Mouse (Mus musculus) forebrain, embryonic 11.5 days (tissue): Measurements from ENCODE around the gene Cstad. TPM values are rescaled to one million over a fixed set of nuclear protein-coding genes. Genes with fewer than 3 reads are reported as not detected.

Source experiments
- ATAC-seq: fragments of 200-750 bp; cut with Nextera tagmentation; replicated peaks from 2 replicates; pipeline ENCODE4 v1.8.0; 2017; ENCODE audit warnings: moderate TSS enrichment; ENCODE audit not compliant: low FRiP score
- DNase-seq: peaks from one replicate; pipeline ENCODE4 v3.0.0-alpha.2; 2017; ENCODE audit warnings: low spot score
- H3K27ac ChIP-seq: fragments of 300-500 bp; sonication (generic); 2 replicates; pipeline ENCODE4 v1.5.1; 2014; ENCODE audit warnings: low read depth, low read length
- H3K27me3 ChIP-seq: fragments of 300-500 bp; sonication (generic); 2 replicates; pipeline ENCODE4 v1.6.1; 2014; ENCODE audit warnings: mild to moderate bottlenecking, low read length, mixed read lengths; ENCODE audit not compliant: control insufficient read depth, insufficient read depth
- H3K36me3 ChIP-seq: fragments of 300-500 bp; sonication (generic); 2 replicates; pipeline ENCODE4 v1.6.1; 2014; ENCODE audit warnings: mild to moderate bottlenecking, low read length, moderate library complexity, mixed read lengths; ENCODE audit not compliant: control insufficient read depth, insufficient read depth
- H3K4me1 ChIP-seq: fragments of 300-500 bp; sonication (generic); replicated peaks from 2 replicates; pipeline ENCODE4 v1.6.1; 2014; ENCODE audit warnings: low read length, mixed read lengths; ENCODE audit not compliant: control insufficient read depth, insufficient read depth
- H3K4me2 ChIP-seq: fragments of 300-500 bp; sonication (generic); 2 replicates; pipeline ENCODE4 v1.6.1; 2014; ENCODE audit warnings: low read depth, mild to moderate bottlenecking, low read length, moderate library complexity, mixed read lengths; ENCODE audit not compliant: severe bottlenecking
- H3K4me3 ChIP-seq: fragments of 300-500 bp; sonication (generic); 2 replicates; pipeline ENCODE4 v1.5.1; 2014; ENCODE audit warnings: low read depth, low read length
- H3K9ac ChIP-seq: fragments of 300-500 bp; sonication (generic); 2 replicates; pipeline ENCODE4 v1.6.1; 2014; ENCODE audit warnings: low read length
- H3K9me3 ChIP-seq: fragments of 300-500 bp; sonication (generic); 2 replicates; pipeline ENCODE4 v1.6.1; 2016; ENCODE audit warnings: low read length, mixed read lengths; ENCODE audit not compliant: control insufficient read depth
- WGBS: fragments of 180-500 bp; shearing (Covaris S2); extraction: QIAGEN DNeasy Blood & Tissue Kit; methylation state at CpG from one replicate; pipeline ENCODE4 v1.1.7; 2014; 5-methylcytosine and 5-hydroxymethylcytosine counted together
- polyA plus RNA-seq: library from polyadenylated mRNA; unstranded; fragments of >200 nt; fragmentation: Nextera tagmentation; extraction: Ambion mirVana; gene quantifications from 2 replicates; pipeline ENCODE4 v1.2.1, GENCODE M21; 2014

The Cstad gene
- polyA plus RNA-seq, 1 experiment from 2014 or later: 0.71 TPM

DNA sequence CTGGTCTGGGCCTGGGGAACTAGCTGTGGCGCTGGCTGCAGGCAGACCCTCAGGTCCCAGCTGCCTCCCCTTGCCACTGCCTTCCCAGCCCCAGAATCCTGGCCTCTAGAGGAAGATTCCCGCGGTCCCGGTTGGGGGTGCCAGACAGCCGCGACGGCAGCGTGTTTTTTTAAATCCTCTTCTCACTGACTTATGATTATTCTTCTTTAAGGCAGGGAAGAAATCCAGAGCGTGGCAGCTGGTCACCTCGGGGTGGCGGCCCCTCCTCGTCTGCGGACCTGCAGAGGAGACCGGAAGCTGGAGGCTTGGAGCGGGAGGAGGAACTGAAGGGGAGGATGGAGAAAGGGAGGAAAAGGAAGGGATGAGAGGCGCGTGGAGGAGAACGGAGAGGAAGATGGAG is 18.7 kb downstream of the Cstad start:
- ATAC-seq (peak; percentile 66), DNase-seq (peak; percentile 78)
- Histone ChIP-seq H3K27ac (peak overlapping the region; percentile 74; the same call in 1 of the 2 replicates), H3K36me3 (no peaks in the 10 kb centered on the region), H3K4me2 (peak overlapping the region; percentile 40), H3K9ac (peak overlapping the region; percentile 64), H3K27me3 (no peaks in the 10 kb centered on the region), H3K4me3 (no peak overlapping the region; the same call in 1 of the 2 replicates), H3K4me1 (peaks cover 13% of the 10 kb centered on the region), H3K9me3 (no peaks in the 10 kb centered on the region)
- WGBS: 2% methylated on average over 18 of the region's 18 CpGs

DNA sequence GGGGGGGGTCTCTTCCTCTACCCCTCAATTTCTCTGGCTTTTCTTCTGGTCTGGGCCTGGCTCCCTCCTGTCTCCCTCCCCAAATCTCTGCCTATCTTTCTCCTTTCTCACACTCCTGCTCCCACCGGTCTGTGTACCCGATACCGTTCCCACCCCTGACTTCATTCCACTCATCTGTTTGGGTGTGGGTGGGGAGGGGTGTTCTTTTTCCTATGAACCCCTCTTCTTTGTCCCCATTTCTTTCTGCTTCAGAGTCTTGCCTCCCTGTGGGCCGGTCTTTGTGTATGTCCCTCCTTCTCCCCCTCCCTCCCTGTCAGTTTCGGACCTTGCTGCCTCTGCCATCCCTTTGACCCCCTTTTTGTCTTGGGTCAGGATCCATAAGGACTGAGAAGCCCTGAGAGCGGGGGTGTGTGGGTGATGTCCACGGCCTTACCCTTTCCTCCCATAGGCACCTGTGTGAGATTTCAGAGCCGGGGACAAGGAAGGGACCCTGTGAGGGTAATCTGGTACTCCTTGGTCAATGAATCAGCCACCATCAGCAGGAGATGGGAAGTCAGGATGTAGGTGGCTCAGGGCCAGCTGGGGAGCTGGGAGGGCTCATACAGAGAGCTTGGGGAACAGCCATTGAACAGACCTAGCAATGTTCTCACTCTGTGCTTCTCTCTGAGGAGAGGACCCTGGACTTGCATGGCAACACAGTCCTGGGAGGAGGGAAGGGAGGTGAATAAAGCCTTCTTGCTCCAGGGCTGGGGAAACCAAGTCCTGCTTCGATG is 19.5 kb downstream of the Cstad start:
- Histone ChIP-seq H3K36me3 (no peaks in the 10 kb centered on the region), H3K4me1 (peaks cover 13% of the 10 kb centered on the region), H3K4me3 (no peak overlapping the region; the same call in 1 of the 2 replicates), H3K27me3 (no peaks in the 10 kb centered on the region), H3K4me2 (peak overlapping the region; percentile 40), H3K9me3 (no peaks in the 10 kb centered on the region), H3K27ac (peak overlapping the region; percentile 74), H3K9ac (peak overlapping the region; percentile 64)
- peak; percentile 47 for DNase-seq
- 26% methylated on average over 9 of the region's 9 CpGs for WGBS
- 0 out of 2 replicates have a peak, but pooled peaks have one; percentile 34 for ATAC-seq

DNA sequence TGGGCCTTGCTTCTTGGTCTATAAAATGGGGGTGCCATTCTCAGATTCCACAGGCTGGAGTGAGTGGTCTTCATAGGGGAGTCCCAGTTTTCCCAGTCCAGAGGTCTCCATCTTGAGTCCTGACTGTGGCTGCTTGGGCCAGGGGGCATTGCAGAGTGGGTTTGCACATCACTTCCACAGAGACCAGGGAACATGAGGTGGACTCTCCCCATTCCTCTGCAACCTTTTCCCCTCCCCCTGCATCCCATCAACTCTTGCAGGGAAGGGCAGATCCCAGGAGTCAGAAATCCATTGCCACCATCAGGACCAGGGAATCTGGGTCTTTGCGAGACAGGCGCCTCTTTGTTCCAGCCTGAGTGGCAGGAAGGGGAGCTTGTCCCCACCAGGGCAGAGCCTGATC is 21.0 kb downstream of the Cstad start:
- WGBS: 81% methylated on average over 2 of the region's 2 CpGs
- peaks cover 13% of the 10 kb centered on the region for H3K4me1 ChIP-seq

DNA sequence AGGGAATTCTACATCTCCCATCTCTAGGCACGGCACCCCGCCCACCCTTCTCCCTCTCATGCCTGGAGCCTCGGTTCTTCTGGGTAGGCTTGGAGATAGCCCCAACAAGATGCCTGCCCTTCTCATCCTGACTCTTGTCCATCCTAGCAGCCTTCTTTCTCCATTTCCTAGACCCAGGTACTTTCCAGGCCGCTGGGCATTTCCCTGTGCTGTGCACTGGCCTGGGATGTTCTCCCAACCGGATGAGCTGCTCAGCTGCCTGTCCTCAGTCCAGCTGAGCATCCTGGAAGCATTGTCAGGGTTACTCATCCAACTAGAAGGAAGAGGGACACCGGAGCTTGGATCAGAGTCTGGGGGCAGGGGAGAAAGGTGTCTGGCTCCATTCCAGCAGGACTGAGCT is 21.6 kb downstream of the Cstad start:
- WGBS: 84% methylated on average over 6 of the region's 6 CpGs
- Histone ChIP-seq H3K27me3 (no peaks in the 10 kb centered on the region), H3K4me3 (no peak overlapping the region), H3K27ac (no peak overlapping the region), H3K9me3 (no peaks in the 10 kb centered on the region), H3K4me1 (peaks cover 13% of the 10 kb centered on the region), H3K4me2 (no peak overlapping the region), H3K9ac (no peak overlapping the region), H3K36me3 (no peaks in the 10 kb centered on the region)
- DNase-seq (no peak), ATAC-seq (no peak)

More for the DNA sequence above, 21.0 kb downstream of the Cstad start:
- ATAC-seq (no peak), DNase-seq (no peak)
- Histone ChIP-seq H3K27ac (no peak overlapping the region), H3K36me3 (no peaks in the 10 kb centered on the region), H3K27me3 (no peaks in the 10 kb centered on the region), H3K4me2 (no peak overlapping the region), H3K9me3 (no peaks in the 10 kb centered on the region), H3K4me3 (no peak overlapping the region), H3K9ac (no peak overlapping the region)

DNA sequence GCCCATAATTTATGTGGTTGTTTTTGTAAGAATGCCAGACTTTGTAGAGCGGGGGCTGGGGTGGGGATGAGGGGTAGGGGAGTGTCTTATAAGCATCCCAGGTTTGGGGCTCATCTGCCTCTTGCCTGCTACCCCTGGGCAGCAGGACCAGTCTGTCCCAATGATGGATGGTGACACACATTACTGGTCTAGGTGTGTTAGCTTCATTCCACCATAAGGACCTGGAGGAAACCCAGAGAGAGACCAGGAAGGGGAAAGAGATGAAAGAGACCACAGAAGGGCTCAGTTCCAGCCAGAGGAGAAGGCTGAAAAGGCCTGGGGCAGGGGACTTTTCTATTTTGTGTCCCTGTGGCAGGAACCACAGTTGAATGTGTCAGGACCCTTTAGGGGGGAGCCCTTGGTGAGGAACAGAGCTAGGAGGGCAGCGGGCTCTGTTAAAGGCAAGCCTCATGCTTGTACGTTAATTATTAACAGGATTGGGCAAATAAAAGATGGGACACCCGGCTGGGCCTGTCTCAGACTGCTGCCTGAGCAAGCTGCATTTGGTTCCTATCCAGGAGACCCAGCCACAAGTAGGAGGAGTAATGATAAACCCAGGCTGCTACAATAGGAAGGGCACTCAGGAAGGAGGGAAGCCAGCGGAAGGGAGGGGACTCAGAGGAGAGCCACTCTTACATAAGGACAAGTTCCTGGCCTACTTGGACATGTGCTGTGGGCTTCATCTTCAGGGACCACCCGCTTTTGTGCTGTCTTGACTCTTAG is 23.8 kb downstream of the Cstad start:
- Histone ChIP-seq H3K27me3 (no peaks in the 10 kb centered on the region), H3K36me3 (no peaks in the 10 kb centered on the region), H3K4me3 (no peak overlapping the region), H3K27ac (no peak overlapping the region), H3K9me3 (no peaks in the 10 kb centered on the region), H3K4me2 (no peak overlapping the region), H3K4me1 (peaks cover 9% of the 10 kb centered on the region), H3K9ac (no peak overlapping the region; the same call in 1 of the 2 replicates)
- no peak for DNase-seq
- WGBS: 89% methylated on average over 6 of the region's 6 CpGs
- ATAC-seq: no peak

DNA sequence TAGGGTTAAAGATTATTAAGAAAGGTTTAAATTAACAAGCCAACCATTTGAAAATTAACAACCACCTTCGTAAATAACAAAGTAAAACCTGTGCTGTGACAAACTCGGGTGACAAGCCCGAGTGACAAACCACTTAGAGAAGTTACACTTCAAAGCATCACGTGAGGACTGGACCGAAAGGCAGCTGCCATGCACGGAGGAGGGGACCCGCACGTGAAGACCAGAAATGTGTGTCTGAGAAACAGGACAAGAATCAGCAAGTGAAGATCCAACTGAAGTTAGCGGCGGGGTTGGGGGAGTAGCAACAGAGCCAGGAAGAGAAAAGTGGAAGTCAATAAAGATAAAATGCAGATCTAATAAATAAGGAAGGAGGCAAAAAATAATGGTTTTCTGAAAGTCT is 29.0 kb downstream of the Cstad start:
- DNase-seq (no peak), ATAC-seq (no peak)
- no peak overlapping the region for H3K9ac ChIP-seq
- 90% methylated on average over 10 of the region's 10 CpGs for WGBS
- no peak overlapping the region for H3K4me2 ChIP-seq
- H3K4me3 ChIP-seq: no peak overlapping the region
- H3K27me3 ChIP-seq: no peaks in the 10 kb centered on the region
- H3K36me3 ChIP-seq: no peaks in the 10 kb centered on the region
- H3K9me3 ChIP-seq: no peaks in the 10 kb centered on the region
- H3K27ac ChIP-seq: no peak overlapping the region
- no peaks in the 10 kb centered on the region for H3K4me1 ChIP-seq

DNA sequence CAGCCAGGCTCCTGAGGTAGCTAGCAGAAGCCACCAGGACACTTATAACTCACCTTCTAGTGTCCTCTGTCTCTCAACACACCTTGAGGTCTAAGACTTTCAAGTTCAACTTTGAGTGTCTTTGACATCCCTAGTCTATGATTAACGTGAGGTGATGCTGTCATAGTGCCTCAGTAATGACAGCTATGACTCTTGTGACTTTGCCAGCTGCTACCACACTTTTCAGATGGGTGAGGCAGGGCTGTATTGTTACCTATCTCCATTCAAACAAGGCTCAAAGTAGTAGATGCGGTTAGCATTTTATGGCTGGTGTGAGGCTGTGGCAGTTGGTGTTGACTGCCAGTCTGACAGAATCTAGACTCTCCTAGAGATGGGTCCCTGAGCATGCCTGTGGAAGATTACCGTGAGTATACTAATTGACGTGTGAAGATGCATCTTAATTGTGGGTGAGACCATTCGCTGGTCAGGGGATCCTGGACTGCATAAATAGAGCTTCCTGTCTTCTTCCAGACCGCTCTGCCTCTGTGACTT is 30.5 kb downstream of the Cstad start:
- Histone ChIP-seq H3K4me3 (no peak overlapping the region), H3K36me3 (no peaks in the 10 kb centered on the region), H3K27me3 (no peaks in the 10 kb centered on the region), H3K9me3 (no peaks in the 10 kb centered on the region), H3K4me1 (peaks cover 4% of the 10 kb centered on the region; the same call in 1 of the 2 replicates), H3K4me2 (no peak overlapping the region), H3K9ac (no peak overlapping the region), H3K27ac (no peak overlapping the region)
- ATAC-seq (no peak), DNase-seq (no peak)
- WGBS: 83% methylated on average over 6 of the region's 6 CpGs

DNA sequence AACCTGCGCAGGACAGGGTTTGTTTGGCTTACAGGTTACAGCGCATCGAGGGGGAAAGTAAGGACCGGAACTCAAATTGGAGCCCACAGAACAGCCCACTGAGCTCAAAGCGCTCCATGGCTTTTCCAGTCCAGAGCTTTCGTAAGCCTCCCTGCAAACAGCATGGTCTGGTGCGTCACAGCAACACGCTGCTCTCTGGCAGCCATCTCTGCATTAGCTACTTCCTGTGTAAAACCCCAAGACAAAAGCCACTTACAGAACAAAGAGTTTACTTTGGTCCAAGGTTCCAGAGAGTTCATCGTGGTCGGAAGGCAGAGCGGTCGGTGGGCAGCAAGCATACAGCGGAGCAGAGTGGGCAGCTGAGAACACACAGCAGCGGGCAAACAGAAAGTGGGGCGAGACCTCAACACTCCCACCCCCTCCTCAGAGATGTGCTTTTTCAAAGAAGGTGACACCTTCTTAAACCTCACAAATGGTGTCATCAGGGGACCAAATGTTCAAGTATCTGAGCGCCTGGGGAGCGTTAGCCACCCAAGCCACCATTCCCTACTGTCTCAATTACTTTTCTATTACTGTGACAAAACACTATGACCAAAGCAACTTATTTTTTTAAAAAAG is 31.3 kb downstream of the Cstad start:
- ATAC-seq (no peak), DNase-seq (no peak)
- H3K4me1 ChIP-seq: peaks cover 4% of the 10 kb centered on the region; the same call in 1 of the 2 replicates
- no peak overlapping the region for H3K9ac ChIP-seq
- H3K27ac ChIP-seq: no peak overlapping the region
- no peaks in the 10 kb centered on the region for H3K9me3 ChIP-seq
- no peak overlapping the region for H3K4me2 ChIP-seq
- H3K36me3 ChIP-seq: no peaks in the 10 kb centered on the region
- no peaks in the 10 kb centered on the region for H3K27me3 ChIP-seq
- 83% methylated on average over 17 of the region's 17 CpGs for WGBS
- H3K4me3 ChIP-seq: no peak overlapping the region
